Mouse (Mus musculus) hindbrain, embryonic 15.5 days (tissue): ENCODE data around the gene Cox5a. TPM values are rescaled to one million over a fixed set of nuclear protein-coding genes. Genes with fewer than 3 reads are reported as not detected.

Experiments used
- ATAC-seq: fragments of 200-750 bp; cut with Nextera tagmentation; 2 replicates; pipeline ENCODE4 v1.8.0; 2017; ENCODE audit warnings: low read depth, moderate number of reproducible peaks, moderate TSS enrichment; ENCODE audit not compliant: low FRiP score
- H3K27ac ChIP-seq: fragments of 300-500 bp; sonication (generic); replicated peaks from 2 replicates; pipeline ENCODE4 v1.5.1; 2015; ENCODE audit warnings: mild to moderate bottlenecking, inconsistent platforms
- H3K27me3 ChIP-seq: fragments of 300-500 bp; sonication (generic); 2 replicates; pipeline ENCODE4 v1.6.1; 2015; ENCODE audit warnings: control low read depth, inconsistent platforms
- H3K36me3 ChIP-seq: fragments of 300-500 bp; sonication (generic); 2 replicates; pipeline ENCODE4 v1.6.1; 2015; ENCODE audit warnings: control low read depth, inconsistent platforms
- H3K4me1 ChIP-seq: fragments of 300-500 bp; sonication (generic); replicated peaks from 2 replicates; pipeline ENCODE4 v1.6.1; 2015; ENCODE audit warnings: control low read depth, inconsistent platforms
- H3K4me2 ChIP-seq: fragments of 300-500 bp; sonication (generic); 2 replicates; pipeline ENCODE4 v1.6.1; 2015; ENCODE audit warnings: moderate library complexity, mild to moderate bottlenecking, inconsistent platforms
- H3K4me3 ChIP-seq: fragments of 300-500 bp; sonication (generic); 2 replicates; pipeline ENCODE4 v1.5.1; 2015; ENCODE audit warnings: mild to moderate bottlenecking, inconsistent platforms
- H3K9ac ChIP-seq: fragments of 300-500 bp; sonication (generic); 2 replicates; pipeline ENCODE4 v1.6.1; 2015; ENCODE audit warnings: inconsistent platforms
- H3K9me3 ChIP-seq: fragments of 300-500 bp; sonication (generic); 2 replicates; pipeline ENCODE4 v1.6.1; 2016; ENCODE audit warnings: control low read depth, inconsistent platforms
- WGBS: fragments of 180-500 bp; shearing (Covaris S2); methylation state at CpG from one replicate; pipeline ENCODE4 v1.1.7; 2015; 5-methylcytosine and 5-hydroxymethylcytosine counted together
- polyA plus RNA-seq: library from polyadenylated mRNA; unstranded; fragments of >200 nt; fragmentation: Nextera tagmentation; extraction: Ambion mirVana; gene quantifications from 2 replicates; pipeline ENCODE4 v1.2.1, GENCODE M21; 2015

The Cox5a gene
- polyA plus RNA-seq, 1 experiment from 2014 or later: 894 TPM

GRCm38 (mm10) chr9:57552139-57552887, 31.2 kb downstream of the Cox5a start, which contains the start of gene Mpi:
Mpi (minus strand) TSS chr9:57552763.
- Histone ChIP-seq H3K9me3 (no peaks in the 10 kb centered on the region), H3K27ac (0 out of 2 replicates have a peak within 1 kb of the TSS, but pooled peaks have one; percentile 31), H3K4me2 (peak within 1 kb of the TSS; percentile 89), H3K9ac (peak within 1 kb of the TSS; percentile 71), H3K27me3 (no peaks in the 10 kb centered on the region), H3K4me3 (peak within 1 kb of the TSS; percentile 67), H3K36me3 (peaks cover 26% of the 10 kb centered on the region), H3K4me1 (peaks cover 28% of the 10 kb centered on the region)
- peak; percentile 65 for ATAC-seq
- WGBS: under 1% methylated on average over 28 of the region's 28 CpGs

GRCm38 (mm10) chr9:57553119-57553518, 32.0 kb downstream of the Cox5a start:
- no peak overlapping the region for H3K4me2 ChIP-seq
- 0 out of 2 replicates have a peak overlapping the region, but pooled peaks have one; percentile 0 for H3K27ac ChIP-seq
- H3K4me3 ChIP-seq: no peak overlapping the region
- H3K27me3 ChIP-seq: no peaks in the 10 kb centered on the region
- peaks cover 28% of the 10 kb centered on the region for H3K4me1 ChIP-seq
- peaks cover 18% of the 10 kb centered on the region for H3K36me3 ChIP-seq
- 72% methylated on average over 11 of the region's 11 CpGs for WGBS
- 0 out of 2 replicates have a peak, but pooled peaks have one; percentile 5 for ATAC-seq
- no peak overlapping the region for H3K9ac ChIP-seq
- no peaks in the 10 kb centered on the region for H3K9me3 ChIP-seq

- no peak for ATAC-seq
- H3K27ac ChIP-seq: no peak overlapping the region
- WGBS: 43% methylated on average over 3 of the region's 3 CpGs
Measured at GRCm38 (mm10) chr9:57554753-57555152, 33.7 kb downstream of the Cox5a start.

GRCm38 (mm10) chr9:57557215-57557614, 36.1 kb downstream of the Cox5a start:
- Histone ChIP-seq H3K4me2 (no peak overlapping the region), H3K4me3 (no peak overlapping the region), H3K27me3 (no peaks in the 10 kb centered on the region), H3K27ac (no peak overlapping the region), H3K36me3 (no peaks in the 10 kb centered on the region), H3K4me1 (peaks cover 21% of the 10 kb centered on the region), H3K9me3 (no peaks in the 10 kb centered on the region), H3K9ac (no peak overlapping the region)
- no peak for ATAC-seq
- WGBS: 81% methylated on average over 3 of the region's 3 CpGs

More at GRCm38 (mm10) chr9:57554753-57555152, 33.7 kb downstream of the Cox5a start:
- no peaks in the 10 kb centered on the region for H3K9me3 ChIP-seq
- H3K4me2 ChIP-seq: no peak overlapping the region
- peaks cover 20% of the 10 kb centered on the region for H3K4me1 ChIP-seq
- no peak overlapping the region for H3K9ac ChIP-seq
- H3K36me3 ChIP-seq: peaks cover 9% of the 10 kb centered on the region
- no peaks in the 10 kb centered on the region for H3K27me3 ChIP-seq
- H3K4me3 ChIP-seq: no peak overlapping the region

GRCm38 (mm10) chr9:57558625-57559024, 37.6 kb downstream of the Cox5a start:
- Histone ChIP-seq H3K9me3 (no peaks in the 10 kb centered on the region), H3K4me3 (no peak overlapping the region), H3K9ac (no peak overlapping the region), H3K4me1 (peaks cover 27% of the 10 kb centered on the region), H3K36me3 (no peaks in the 10 kb centered on the region), H3K4me2 (no peak overlapping the region), H3K27ac (no peak overlapping the region), H3K27me3 (no peaks in the 10 kb centered on the region)
- WGBS: 87% methylated on average over 4 of the region's 4 CpGs
- ATAC-seq: no peak

- H3K36me3 ChIP-seq: no peaks in the 10 kb centered on the region
- WGBS: 89% methylated on average over 2 of the region's 2 CpGs
- no peaks in the 10 kb centered on the region for H3K27me3 ChIP-seq
- no peak overlapping the region for H3K9ac ChIP-seq
- H3K4me2 ChIP-seq: no peak overlapping the region
- ATAC-seq: no peak
- H3K27ac ChIP-seq: no peak overlapping the region
- peaks cover 30% of the 10 kb centered on the region for H3K4me1 ChIP-seq
- H3K9me3 ChIP-seq: no peaks in the 10 kb centered on the region
- no peak overlapping the region for H3K4me3 ChIP-seq
Measured at GRCm38 (mm10) chr9:57559568-57559967, 38.5 kb downstream of the Cox5a start.

GRCm38 (mm10) chr9:57560263-57560662, 39.2 kb downstream of the Cox5a start:
- H3K9ac ChIP-seq: peak overlapping the region; percentile 64
- 22% methylated on average over 7 of the region's 7 CpGs for WGBS
- peaks cover 31% of the 10 kb centered on the region for H3K4me1 ChIP-seq
- H3K27ac ChIP-seq: peak overlapping the region; percentile 88
- peak overlapping the region; percentile 84 for H3K4me2 ChIP-seq
- no peaks in the 10 kb centered on the region for H3K9me3 ChIP-seq
- no peaks in the 10 kb centered on the region for H3K27me3 ChIP-seq
- peak overlapping the region; percentile 75 for H3K4me3 ChIP-seq
- H3K36me3 ChIP-seq: no peaks in the 10 kb centered on the region
- no peak for ATAC-seq

GRCm38 (mm10) chr9:57560861-57561710, 40.0 kb downstream of the Cox5a start, which contains the start of gene Scamp2:
Scamp2 (plus strand) TSS chr9:57560943.
- ATAC-seq: peak; percentile 100
- H3K9me3 ChIP-seq: no peaks in the 10 kb centered on the region
- WGBS: 1% methylated on average over 37 of the region's 37 CpGs

GRCm38 (mm10) chr9:57561711-57562099, 40.6 kb downstream of the Cox5a start:
- Histone ChIP-seq H3K4me3 (peak overlapping the region; percentile 75), H3K9me3 (no peaks in the 10 kb centered on the region), H3K36me3 (no peaks in the 10 kb centered on the region), H3K9ac (no peak overlapping the region; the same call in 1 of the 2 replicates), H3K27ac (no peak overlapping the region), H3K4me2 (peak overlapping the region; percentile 84), H3K27me3 (no peaks in the 10 kb centered on the region), H3K4me1 (peaks cover 45% of the 10 kb centered on the region)
- no peak for ATAC-seq
- WGBS: 82% methylated on average over 13 of the region's 13 CpGs

More at GRCm38 (mm10) chr9:57560861-57561710, 40.0 kb downstream of the Cox5a start, which contains the start of gene Scamp2:
- peak within 1 kb of the TSS; percentile 88 for H3K27ac ChIP-seq
- peak within 1 kb of the TSS; percentile 75 for H3K4me3 ChIP-seq
- peak within 1 kb of the TSS; percentile 84 for H3K4me2 ChIP-seq
- H3K9ac ChIP-seq: peak within 1 kb of the TSS; percentile 64
- H3K4me1 ChIP-seq: peaks cover 39% of the 10 kb centered on the region
- H3K36me3 ChIP-seq: no peaks in the 10 kb centered on the region
- no peaks in the 10 kb centered on the region for H3K27me3 ChIP-seq

GRCm38 (mm10) chr9:57562896-57563372, 41.9 kb downstream of the Cox5a start:
- H3K9ac ChIP-seq: no peak overlapping the region

GRCm38 (mm10) chr9:57564609-57565008, 43.5 kb downstream of the Cox5a start:
- peaks cover 47% of the 10 kb centered on the region for H3K4me1 ChIP-seq
- no peak overlapping the region for H3K4me3 ChIP-seq
- H3K9ac ChIP-seq: no peak overlapping the region
- H3K4me2 ChIP-seq: no peak overlapping the region
- H3K27ac ChIP-seq: no peak overlapping the region
- peaks cover 16% of the 10 kb centered on the region for H3K36me3 ChIP-seq
- no peak for ATAC-seq
- 91% methylated on average over 6 of the region's 6 CpGs for WGBS
- H3K9me3 ChIP-seq: no peaks in the 10 kb centered on the region
- H3K27me3 ChIP-seq: no peaks in the 10 kb centered on the region

More at GRCm38 (mm10) chr9:57562896-57563372, 41.9 kb downstream of the Cox5a start:
- Histone ChIP-seq H3K27ac (no peak overlapping the region), H3K4me3 (no peak overlapping the region), H3K4me2 (no peak overlapping the region), H3K36me3 (no peaks in the 10 kb centered on the region), H3K9me3 (no peaks in the 10 kb centered on the region), H3K4me1 (peaks cover 47% of the 10 kb centered on the region), H3K27me3 (no peaks in the 10 kb centered on the region)
- no peak for ATAC-seq
- WGBS: 84% methylated on average over 4 of the region's 4 CpGs
